Mouse (Mus musculus) naive thymus-derived CD4-positive, alpha-beta T cell, adult 2 months (primary cell): ENCODE results near the gene Gm45062.
A peak's percentile ranks its signal among the peaks of the same experiment; 100 is the strongest.
"Not testable (repeated sequence)": the region's sequence is repeated elsewhere in the genome, so short reads cannot be mapped to it uniquely, and the experiment has no call there.

ENCODE experiments used
- DNase-seq: peaks from one replicate; pipeline ENCODE4 v3.0.0-alpha.2; 2011; ENCODE audit warnings: low read depth

Gm45062 gene

GRCm38 (mm10) chr6:8316201-8316600, 57.0 kb downstream of the Gm45062 start:
- DNase-seq = no peak

GRCm38 (mm10) chr6:8319591-8319990, 60.3 kb downstream of the Gm45062 start:
- no peak for DNase-seq

- DNase-seq = not testable (repeated sequence)
Observed at GRCm38 (mm10) chr6:8331496-8331895, 72.2 kb downstream of the Gm45062 start.

- DNase-seq = no peak
Observed at GRCm38 (mm10) chr6:8333380-8333779, 74.1 kb downstream of the Gm45062 start.

GRCm38 (mm10) chr6:8336487-8337390, 77.5 kb downstream of the Gm45062 start:
- no peak for DNase-seq

- DNase-seq = no peak
Observed at GRCm38 (mm10) chr6:8339453-8339852, 80.2 kb downstream of the Gm45062 start.

- DNase-seq = no peak
Observed at GRCm38 (mm10) chr6:8343271-8343670, 84.0 kb downstream of the Gm45062 start.

GRCm38 (mm10) chr6:8345219-8345856, 86.1 kb downstream of the Gm45062 start:
- no peak for DNase-seq

GRCm38 (mm10) chr6:8347154-8347553, 87.9 kb downstream of the Gm45062 start:
- no peak for DNase-seq

GRCm38 (mm10) chr6:8348344-8348743, 89.1 kb downstream of the Gm45062 start:
- no peak for DNase-seq

- DNase-seq = no peak
Observed at GRCm38 (mm10) chr6:8349060-8349670, 89.9 kb downstream of the Gm45062 start.

- DNase-seq = peak; percentile 22
Observed at GRCm38 (mm10) chr6:8351507-8351906, 92.3 kb downstream of the Gm45062 start.

- peak; percentile 16 for DNase-seq
Observed at GRCm38 (mm10) chr6:8352533-8353168, 93.4 kb downstream of the Gm45062 start.

GRCm38 (mm10) chr6:8353461-8353860, 94.2 kb downstream of the Gm45062 start:
- no peak for DNase-seq

- DNase-seq = no peak
Observed at GRCm38 (mm10) chr6:8354846-8355245, 95.6 kb downstream of the Gm45062 start.

- DNase-seq = no peak
Observed at GRCm38 (mm10) chr6:8358232-8358631, 99.0 kb downstream of the Gm45062 start.

GRCm38 (mm10) chr6:8358782-8359181, 99.5 kb downstream of the Gm45062 start:
- DNase-seq = no peak

GRCm38 (mm10) chr6:8360805-8361204, 101.6 kb downstream of the Gm45062 start:
- DNase-seq = no peak

GRCm38 (mm10) chr6:8364033-8364756, 104.9 kb downstream of the Gm45062 start:
- DNase-seq = no peak

GRCm38 (mm10) chr6:8364757-8365150, 105.5 kb downstream of the Gm45062 start:
- DNase-seq = no peak

- no peak for DNase-seq
Observed at GRCm38 (mm10) chr6:8367675-8368074, 108.4 kb downstream of the Gm45062 start.
